Mouse (Mus musculus): ENCODE measurements around the gene Arhgap30. TPM values are rescaled to one million over a fixed set of nuclear protein-coding genes. Genes with fewer than 3 reads are reported as not detected.

Arhgap30 gene
- polyA plus RNA-seq, 1 experiment from 2014 or later: 1.2 TPM

DNA sequence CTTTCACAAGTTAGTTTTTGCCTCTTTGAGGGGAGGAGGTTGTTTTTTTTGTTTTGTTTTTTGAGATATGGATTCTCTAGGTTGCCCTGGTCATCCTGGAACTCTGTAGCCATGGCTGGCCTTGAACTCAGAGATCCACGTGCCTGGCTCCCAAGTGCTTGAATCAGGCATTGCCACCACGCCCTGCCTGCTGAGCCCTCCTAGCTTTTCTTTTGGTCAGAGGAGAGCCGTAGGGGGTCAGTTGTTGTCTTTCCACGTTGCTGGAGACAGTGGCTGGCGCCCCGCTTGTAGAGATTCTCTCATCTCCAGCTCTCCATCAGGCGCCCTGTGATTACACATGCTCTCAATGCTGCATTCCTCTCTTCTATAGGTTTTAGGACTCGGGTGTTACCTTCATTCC, 24.9 kb downstream of the Arhgap30 start:
- H3K36me3 ChIP-seq: peaks cover 41% of the 10 kb centered on the region
- 76% methylated on average over 8 of the region's 8 CpGs for WGBS
- H3K4me3 ChIP-seq: 0 out of 2 replicates have a peak overlapping the region, but pooled peaks have one; percentile 92
- H3K9me3 ChIP-seq: no peaks in the 10 kb centered on the region
- H3K9ac ChIP-seq: peak overlapping the region; percentile 99; the same call in 1 of the 2 replicates
- no peak for ATAC-seq (ENCODE audit: low read depth)
- H3K4me2 ChIP-seq: peak overlapping the region; percentile 66
- H3K27ac ChIP-seq (replicated peaks): no peak overlapping the region
- peaks cover 11% of the 10 kb centered on the region for H3K27me3 ChIP-seq
- H3K4me1 ChIP-seq (replicated peaks): peaks cover 22% of the 10 kb centered on the region

DNA sequence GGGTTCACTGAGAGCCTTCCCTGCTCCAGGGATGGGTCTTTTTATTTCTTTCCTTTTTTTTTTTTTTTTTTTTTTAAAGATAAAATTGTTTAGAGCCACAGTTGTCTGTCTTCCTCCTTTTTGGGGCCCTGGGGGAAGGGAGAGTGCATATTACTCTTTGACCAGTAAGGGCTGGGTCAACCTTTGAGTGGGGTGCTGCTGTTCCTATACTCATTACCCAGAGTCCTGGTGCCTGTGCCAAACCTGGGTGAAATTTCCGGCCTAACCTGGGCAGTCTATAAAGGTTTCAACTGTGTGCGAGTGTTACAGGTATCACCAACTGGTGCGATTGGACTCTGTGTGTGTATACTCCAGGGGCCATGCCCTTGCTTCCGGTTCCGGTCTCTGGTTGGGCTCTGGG, 29.9 kb downstream of the Arhgap30 start, which contains the start of gene Tstd1:
TSS of gene Tstd1 (plus strand) at position 213 of the 400 bp plus-strand sequence.
- WGBS: 92% methylated on average over 5 of the region's 5 CpGs
- Histone ChIP-seq H3K27ac (replicated peaks) (peak within 1 kb of the TSS; percentile 57), H3K36me3 (peaks cover 70% of the 10 kb centered on the region), H3K9me3 (no peaks in the 10 kb centered on the region), H3K4me1 (replicated peaks) (peaks cover 15% of the 10 kb centered on the region), H3K4me2 (no peak within 1 kb of the TSS), H3K27me3 (no peaks in the 10 kb centered on the region), H3K4me3 (no peak within 1 kb of the TSS), H3K9ac (no peak within 1 kb of the TSS)
- no peak for ATAC-seq (ENCODE audit: low read depth)

DNA sequence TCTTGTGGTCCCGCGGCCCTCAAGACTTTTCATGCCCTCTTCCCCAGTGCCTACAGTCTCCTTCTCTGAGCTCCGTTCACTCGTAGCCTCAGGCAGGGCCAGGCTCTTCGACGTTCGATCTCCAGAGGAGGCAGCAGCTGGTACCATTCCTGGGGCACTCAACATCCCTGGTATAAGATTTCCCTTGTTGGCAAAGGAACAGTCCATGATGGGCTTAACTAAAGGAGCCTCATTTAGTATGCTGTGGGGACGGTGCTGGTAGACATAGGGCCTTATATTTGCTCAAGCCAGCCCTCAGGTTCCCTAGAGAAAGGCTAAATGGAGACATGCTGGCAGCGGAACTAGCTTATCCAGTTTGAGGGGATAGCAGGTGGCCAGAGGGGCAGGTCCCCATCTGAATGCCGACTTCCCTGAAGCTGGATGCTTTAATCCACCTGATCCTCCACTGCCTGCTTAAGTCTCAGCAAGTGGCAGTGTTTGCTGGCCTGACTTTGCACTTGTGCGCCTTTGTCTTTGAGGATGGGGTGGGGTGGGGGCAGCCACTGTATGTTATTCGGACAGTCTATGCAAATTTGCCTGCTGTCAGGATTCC, 30.6 kb downstream of the Arhgap30 start:
- H3K4me1 ChIP-seq (replicated peaks): peaks cover 8% of the 10 kb centered on the region; the same call in 1 of the 2 replicates
- no peaks in the 10 kb centered on the region for H3K9me3 ChIP-seq
- peak; percentile 44 for ATAC-seq (ENCODE audit: low read depth)
- H3K9ac ChIP-seq: no peak overlapping the region
- no peak overlapping the region for H3K4me2 ChIP-seq
- 50% methylated on average over 12 of the region's 12 CpGs for WGBS
- peaks cover 69% of the 10 kb centered on the region for H3K36me3 ChIP-seq
- H3K27me3 ChIP-seq: no peaks in the 10 kb centered on the region
- peak overlapping the region; percentile 57 for H3K27ac ChIP-seq (replicated peaks)
- H3K4me3 ChIP-seq: no peak overlapping the region

DNA sequence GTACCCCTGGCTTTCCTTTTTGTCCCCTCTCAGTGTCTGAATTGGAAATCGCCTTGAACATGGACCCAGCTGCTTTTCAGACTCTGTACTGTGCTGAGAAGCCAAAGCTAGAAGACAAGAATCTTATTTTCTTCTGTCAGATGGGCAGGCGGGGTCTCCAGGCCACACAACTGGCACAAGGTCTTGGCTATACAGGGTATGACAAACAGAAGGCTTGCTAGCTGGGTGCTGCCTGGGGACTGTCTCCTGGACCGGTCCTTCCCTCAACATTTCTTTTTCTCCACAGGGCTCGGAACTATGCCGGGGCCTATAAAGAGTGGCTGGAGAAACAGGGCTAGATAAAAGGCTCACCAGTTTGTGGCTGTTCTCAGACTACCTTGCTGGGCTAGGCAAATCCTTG, 31.2 kb downstream of the Arhgap30 start:
- Histone ChIP-seq H3K4me1 (replicated peaks) (peaks cover 5% of the 10 kb centered on the region; the same call in 1 of the 2 replicates), H3K36me3 (peaks cover 65% of the 10 kb centered on the region), H3K27me3 (no peaks in the 10 kb centered on the region), H3K27ac (replicated peaks) (peak overlapping the region; percentile 57), H3K4me3 (no peak overlapping the region), H3K9me3 (no peaks in the 10 kb centered on the region), H3K4me2 (no peak overlapping the region), H3K9ac (no peak overlapping the region)
- peak; percentile 28; the same call in 1 of the 2 replicates for ATAC-seq (ENCODE audit: low read depth)
- 77% methylated on average over 5 of the region's 5 CpGs for WGBS

DNA sequence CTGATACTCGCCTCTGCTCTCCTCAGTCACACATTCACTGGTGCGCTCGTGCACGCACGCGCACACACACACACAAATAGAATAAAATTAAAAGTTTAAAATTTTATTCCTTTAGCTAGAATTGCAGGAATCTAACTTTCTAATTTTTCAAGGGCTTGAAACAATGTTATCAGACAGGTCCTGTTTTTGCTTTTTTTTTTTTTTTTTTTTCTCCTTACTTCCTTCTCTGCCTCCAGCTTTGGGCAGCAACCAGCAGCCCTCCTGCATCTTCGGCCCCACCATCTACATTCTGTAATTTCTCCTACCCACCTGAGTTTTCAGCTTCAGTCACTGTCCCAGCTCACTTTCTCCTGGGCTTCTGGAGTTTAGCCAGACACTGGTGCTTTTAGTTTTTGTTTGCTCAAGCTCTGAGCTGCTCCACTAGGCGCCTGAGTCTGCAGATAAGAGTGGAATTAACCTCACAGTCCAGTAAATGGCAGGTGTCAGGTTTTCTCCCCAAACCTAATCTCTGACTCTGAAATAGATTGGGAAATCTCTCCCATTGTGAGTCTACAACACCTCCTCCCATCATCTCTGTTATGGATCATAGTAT, 33.8 kb downstream of the Arhgap30 start:
- Histone ChIP-seq H3K4me1 (replicated peaks) (peaks cover 5% of the 10 kb centered on the region; the same call in 1 of the 2 replicates), H3K27ac (replicated peaks) (no peak overlapping the region), H3K4me2 (no peak overlapping the region), H3K27me3 (no peaks in the 10 kb centered on the region), H3K9ac (no peak overlapping the region), H3K9me3 (no peaks in the 10 kb centered on the region), H3K36me3 (peaks cover 39% of the 10 kb centered on the region), H3K4me3 (no peak overlapping the region)
- no peak for ATAC-seq (ENCODE audit: low read depth)
- 89% methylated on average over 8 of the region's 8 CpGs for whole genome bisulfite sequencing

DNA sequence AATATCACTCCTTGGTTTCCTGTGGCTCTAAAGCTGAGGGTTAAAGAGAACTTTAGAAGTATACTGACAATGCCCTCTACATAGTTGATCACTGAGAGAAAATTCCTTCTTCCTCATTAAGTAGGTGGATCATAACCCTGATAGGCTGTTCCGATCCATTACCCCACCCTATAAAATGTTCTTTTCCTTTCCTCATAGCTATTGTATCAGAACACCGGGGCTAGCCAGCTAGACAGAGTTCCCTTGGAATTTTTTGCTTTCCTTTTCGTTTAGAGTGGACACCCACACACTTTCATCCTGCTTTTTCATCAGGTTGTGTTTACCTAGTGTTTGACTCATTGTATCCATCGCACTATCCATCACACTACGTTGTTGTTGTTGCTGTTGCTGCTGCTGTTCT, 35.9 kb downstream of the Arhgap30 start:
- Histone ChIP-seq H3K27ac (replicated peaks) (no peak overlapping the region), H3K4me3 (no peak overlapping the region), H3K27me3 (no peaks in the 10 kb centered on the region), H3K9ac (no peak overlapping the region), H3K4me2 (no peak overlapping the region), H3K4me1 (replicated peaks) (no peaks in the 10 kb centered on the region), H3K9me3 (no peaks in the 10 kb centered on the region; the same call in 1 of the 2 replicates), H3K36me3 (peaks cover 18% of the 10 kb centered on the region)
- ATAC-seq (ENCODE audit: low read depth): no peak
- 81% methylated on average over 5 of the region's 5 CpGs for WGBS

DNA sequence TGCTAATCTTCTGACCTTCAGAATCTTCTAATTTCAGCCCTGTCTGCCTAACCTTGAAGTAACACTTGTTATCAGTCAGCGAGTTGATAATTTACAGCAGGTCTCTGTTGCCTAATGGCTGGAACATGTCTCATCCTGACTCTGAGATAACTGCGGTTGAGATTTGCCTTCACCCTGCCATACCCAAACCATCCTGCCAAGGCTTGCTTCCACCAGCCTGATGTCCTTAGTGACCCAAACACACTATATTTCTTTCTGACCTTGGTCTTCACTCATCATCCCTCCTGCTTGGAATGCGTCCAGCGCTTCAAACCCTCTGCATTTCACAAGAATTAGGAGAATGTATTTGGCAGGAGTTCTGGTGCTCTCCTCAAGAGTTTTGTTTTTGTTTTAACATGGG, 36.4 kb downstream of the Arhgap30 start:
- H3K4me1 ChIP-seq (replicated peaks): no peaks in the 10 kb centered on the region
- H3K4me3 ChIP-seq: no peak overlapping the region
- peaks cover 14% of the 10 kb centered on the region for H3K36me3 ChIP-seq
- H3K9me3 ChIP-seq: no peaks in the 10 kb centered on the region; the same call in 1 of the 2 replicates
- H3K27me3 ChIP-seq: no peaks in the 10 kb centered on the region
- H3K9ac ChIP-seq: no peak overlapping the region
- no peak overlapping the region for H3K27ac ChIP-seq (replicated peaks)
- ATAC-seq (ENCODE audit: low read depth): no peak
- H3K4me2 ChIP-seq: no peak overlapping the region
- WGBS: 86% methylated on average over 4 of the region's 4 CpGs

DNA sequence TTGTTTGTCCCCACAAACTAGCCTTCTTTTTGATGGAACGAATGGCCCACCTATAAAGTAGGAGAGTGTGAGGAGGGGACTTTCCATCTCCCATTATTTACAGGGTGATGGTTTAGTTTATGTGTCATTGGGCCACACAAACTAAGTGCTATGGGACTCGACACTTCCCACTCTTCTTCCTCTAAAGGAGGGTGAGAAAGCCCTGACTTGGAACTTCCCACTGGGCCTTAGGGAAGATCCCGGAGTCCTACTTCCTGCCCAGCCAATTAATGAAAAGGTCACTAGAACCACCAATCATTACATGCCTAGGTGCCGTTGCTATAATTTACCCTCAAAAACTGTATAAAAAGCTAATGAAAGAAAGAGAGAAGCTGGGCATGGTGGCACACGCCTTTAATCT, 43.4 kb downstream of the Arhgap30 start:
- WGBS: 72% methylated on average over 5 of the region's 5 CpGs
- ATAC-seq (ENCODE audit: low read depth): no peak
- Histone ChIP-seq H3K4me3 (no peak overlapping the region), H3K27ac (replicated peaks) (no peak overlapping the region), H3K27me3 (peaks cover 19% of the 10 kb centered on the region), H3K36me3 (no peaks in the 10 kb centered on the region), H3K9ac (no peak overlapping the region), H3K4me1 (replicated peaks) (peaks cover 4% of the 10 kb centered on the region), H3K4me2 (no peak overlapping the region), H3K9me3 (no peaks in the 10 kb centered on the region; the same call in 1 of the 2 replicates)

DNA sequence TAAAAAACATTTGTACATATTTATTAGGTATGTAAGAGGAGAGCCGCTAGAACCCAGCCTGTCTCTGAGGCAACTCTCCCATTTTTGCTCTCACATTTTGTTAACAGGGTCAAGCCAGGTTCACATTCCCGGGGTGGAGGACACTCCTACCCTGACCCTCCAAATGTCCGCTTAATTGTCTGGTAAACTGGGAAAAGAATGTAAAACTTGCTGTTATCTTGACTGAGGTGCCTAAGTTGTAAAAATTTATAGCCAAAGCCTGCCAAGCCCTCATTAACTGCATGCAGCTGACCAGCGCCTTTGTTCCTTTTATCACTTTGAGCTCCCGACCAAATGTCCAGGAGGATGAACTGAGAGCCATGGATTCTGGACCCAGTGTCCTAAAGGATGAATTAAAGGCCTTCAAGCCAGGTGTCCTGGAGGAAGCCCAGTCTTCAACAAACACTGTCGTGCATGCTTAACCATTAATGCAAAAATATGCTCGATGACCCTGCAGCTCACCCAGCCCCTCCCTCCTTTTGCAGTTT, 46.6 kb downstream of the Arhgap30 start:
- WGBS: 8% methylated on average over 7 of the region's 7 CpGs
- no peak overlapping the region for H3K4me3 ChIP-seq
- H3K9ac ChIP-seq: no peak overlapping the region
- peaks cover 26% of the 10 kb centered on the region for H3K4me1 ChIP-seq (replicated peaks)
- no peak overlapping the region for H3K4me2 ChIP-seq
- H3K27ac ChIP-seq (replicated peaks): no peak overlapping the region
- no peaks in the 10 kb centered on the region for H3K9me3 ChIP-seq
- H3K27me3 ChIP-seq: peaks cover 48% of the 10 kb centered on the region
- no peak for ATAC-seq (ENCODE audit: low read depth)
- no peaks in the 10 kb centered on the region for H3K36me3 ChIP-seq

DNA sequence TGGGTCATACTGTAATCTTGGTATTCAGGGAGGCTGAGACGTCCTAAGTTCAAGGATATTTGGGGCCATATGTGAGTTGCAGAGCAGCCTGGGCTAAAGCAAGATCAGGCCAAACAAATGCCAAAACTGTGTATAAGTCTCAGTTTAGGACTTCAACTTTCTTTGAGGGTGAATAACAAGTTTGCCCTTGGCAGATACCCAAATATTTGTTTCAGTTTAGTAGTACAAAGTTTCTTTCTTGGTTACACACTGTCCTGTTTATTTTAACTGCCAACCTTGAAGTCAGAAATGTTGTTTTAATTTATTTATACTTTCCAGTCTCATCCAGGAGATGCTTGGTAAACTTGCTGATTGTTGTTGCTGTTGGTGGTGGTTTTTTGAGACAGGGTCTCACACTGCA, 47.2 kb downstream of the Arhgap30 start:
- H3K4me2 ChIP-seq: no peak overlapping the region
- H3K4me1 ChIP-seq (replicated peaks): peaks cover 26% of the 10 kb centered on the region
- H3K27me3 ChIP-seq: peaks cover 48% of the 10 kb centered on the region
- no peaks in the 10 kb centered on the region for H3K36me3 ChIP-seq
- no peaks in the 10 kb centered on the region for H3K9me3 ChIP-seq
- H3K27ac ChIP-seq (replicated peaks): no peak overlapping the region
- H3K4me3 ChIP-seq: no peak overlapping the region
- WGBS: 40% methylated on average over 1 of the region's 1 CpGs
- no peak overlapping the region for H3K9ac ChIP-seq
- no peak for ATAC-seq (ENCODE audit: low read depth)

DNA sequence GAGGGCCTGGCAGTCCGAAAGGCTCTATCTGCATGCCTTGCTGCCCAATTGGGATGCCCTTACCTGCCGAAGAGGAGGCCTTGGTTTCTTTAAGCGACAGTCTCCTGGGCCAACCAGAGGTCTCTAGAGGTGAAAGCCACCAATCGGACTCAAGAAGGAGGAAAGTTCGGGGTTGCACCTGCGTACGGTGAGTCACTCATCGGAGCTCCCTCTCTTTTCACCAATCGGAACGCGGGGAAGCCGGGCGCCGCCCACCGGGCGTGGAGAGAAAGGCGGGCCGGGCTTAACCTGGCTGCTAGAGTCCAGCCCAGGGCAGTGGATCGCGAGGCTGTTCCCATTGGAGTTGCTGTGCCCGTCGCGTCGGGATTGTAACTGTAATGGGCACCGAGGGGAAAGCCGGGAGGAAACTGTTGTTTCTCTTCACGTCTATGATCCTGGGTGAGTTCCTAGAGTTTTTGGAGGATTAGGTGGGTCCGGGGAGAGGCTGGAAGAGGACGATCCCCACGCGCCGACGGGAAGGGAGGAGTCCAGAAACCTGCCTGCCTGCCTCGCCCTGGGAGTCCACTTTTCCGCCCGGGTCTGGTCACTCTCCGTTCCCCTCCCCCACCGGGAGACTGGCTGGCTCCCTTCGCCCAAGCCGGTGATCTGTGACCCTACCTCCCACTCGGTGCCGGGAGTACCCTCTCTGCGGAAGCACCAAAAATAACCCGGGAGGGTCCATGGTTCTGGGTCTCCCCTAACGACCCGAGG, 48.7 kb downstream of the Arhgap30 start, which contains the start of gene F11r:
TSS of gene F11r (plus strand) at position 272 of the 750 bp plus-strand sequence.
- peak within 1 kb of the TSS; percentile 39 for H3K4me3 ChIP-seq
- H3K36me3 ChIP-seq: no peaks in the 10 kb centered on the region
- H3K4me1 ChIP-seq (replicated peaks): peaks cover 26% of the 10 kb centered on the region
- H3K27me3 ChIP-seq: peaks cover 48% of the 10 kb centered on the region
- 0 out of 2 replicates have a peak, but pooled peaks have one; percentile 40 for ATAC-seq (ENCODE audit: low read depth)
- H3K4me2 ChIP-seq: peak within 1 kb of the TSS; percentile 58
- no peaks in the 10 kb centered on the region for H3K9me3 ChIP-seq
- no peak within 1 kb of the TSS; the same call in 1 of the 2 replicates for H3K27ac ChIP-seq (replicated peaks)
- under 1% methylated on average over 46 of the region's 46 CpGs for WGBS
- H3K9ac ChIP-seq: peak within 1 kb of the TSS; percentile 56
